Mouse (Mus musculus) liver, postnatal 0 days (tissue): ENCODE measurements around the gene Pisd.

Source experiments
- CTCF ChIP-seq: sonication (generic); IDR thresholded peaks from 2 replicates; pipeline ENCODE4 v1.5.1; 2016; ENCODE audit warnings: antibody characterized with exemption, low read depth
- EP300 ChIP-seq: IDR thresholded peaks from 2 replicates; pipeline ENCODE4 v1.6.1; 2016; ENCODE audit warnings: antibody characterized with exemption, low read depth, mild to moderate bottlenecking

DNA sequence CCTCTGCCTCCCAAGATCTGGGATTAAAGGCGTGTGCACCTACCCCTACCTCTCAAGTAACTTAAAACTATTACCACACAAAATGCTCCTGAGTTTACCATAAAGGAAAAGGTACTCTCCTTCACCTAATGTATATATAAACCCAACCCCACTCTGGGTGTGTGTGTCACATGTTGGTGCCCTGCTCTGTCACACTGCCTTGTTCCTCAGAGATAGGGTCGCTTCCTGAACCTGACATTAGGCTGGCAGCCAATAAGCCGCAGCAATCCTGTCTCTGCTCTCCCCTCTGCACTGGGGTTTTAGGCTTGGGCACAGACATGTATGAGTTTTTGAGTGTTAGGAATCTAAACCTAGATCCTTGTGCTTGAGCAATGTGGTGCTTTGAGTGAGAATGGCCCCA lies 7.3 kb downstream of the Pisd start:
- TF ChIP-seq CTCF (no peak), EP300 (no peak)
